Mouse (Mus musculus) embryo, embryonic 10.5 days (tissue): ENCODE measurements around the gene Odf4.
A peak's percentile ranks its signal among the peaks of the same experiment; 100 is the strongest.
"Not testable (repeated sequence)": the region's sequence is repeated elsewhere in the genome, so short reads cannot be mapped to it uniquely, and the experiment has no call there.

ENCODE experiments used
- DNase-seq: peaks from one replicate; pipeline ENCODE4 v3.0.0-alpha.2; 2015; ENCODE audit warnings: low spot score

The Odf4 gene

DNA sequence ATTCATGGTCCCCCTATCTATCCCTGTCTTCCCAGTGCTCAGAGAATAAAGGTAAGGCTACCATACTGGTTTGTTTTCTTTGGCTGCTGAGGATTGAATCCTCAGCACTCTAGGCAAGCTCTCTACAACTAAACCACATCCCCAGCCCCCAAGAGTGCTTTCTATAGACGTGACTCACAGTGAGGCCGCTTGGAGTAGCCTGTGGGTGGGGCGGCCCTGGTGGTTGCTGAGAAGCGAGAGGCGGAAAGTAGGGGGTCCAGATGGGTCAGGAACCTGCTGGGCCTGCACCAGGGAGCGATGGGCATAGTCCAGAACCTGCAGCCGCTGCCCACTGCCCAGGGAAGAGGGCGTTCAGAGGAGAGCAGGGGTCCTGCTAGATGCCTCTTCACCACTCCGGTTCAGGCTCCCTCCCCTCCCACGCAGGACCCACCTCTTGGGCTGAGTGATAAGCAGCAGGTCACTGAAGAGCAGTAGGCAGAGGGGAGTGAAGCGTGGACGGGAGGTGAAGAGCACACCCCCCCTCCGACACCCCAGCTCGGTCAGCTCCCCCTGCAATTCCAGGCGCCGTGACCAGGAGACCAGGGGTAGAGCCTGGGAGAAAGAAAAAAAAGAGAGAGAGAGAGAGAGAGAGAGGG lies 20.0 kb upstream of the Odf4 start:
- DNase-seq, result no peak

DNA sequence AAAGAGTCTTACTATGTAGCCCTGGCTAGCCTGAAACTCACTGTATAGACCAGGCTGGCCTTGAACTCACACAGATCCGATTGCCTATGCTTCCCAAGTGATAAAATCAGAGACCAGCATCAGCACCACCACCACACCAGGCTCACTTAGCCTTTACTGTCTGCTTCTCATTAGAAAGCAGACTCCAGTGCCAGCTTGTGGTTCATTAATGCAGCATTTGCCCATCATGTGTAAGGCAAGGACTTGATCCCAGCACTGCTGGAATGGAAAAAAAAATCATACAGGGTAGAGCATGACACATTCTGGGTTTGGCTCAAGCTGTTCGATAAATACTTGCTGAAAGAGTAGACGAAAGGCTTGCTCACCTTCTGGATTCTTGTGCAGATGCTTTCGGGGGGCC lies 19.1 kb upstream of the Odf4 start:
- DNase-seq, result no peak

- no peak for DNase-seq
Measured at GRCm38 (mm10) chr11:68945245-68945644, 18.4 kb upstream of the Odf4 start.

GRCm38 (mm10) chr11:68942731-68943130 lies 15.8 kb upstream of the Odf4 start:
- no peak for DNase-seq

GRCm38 (mm10) chr11:68940516-68940915 lies 13.6 kb upstream of the Odf4 start:
- DNase-seq, result no peak

- DNase-seq, result peak; percentile 96
Measured at GRCm38 (mm10) chr11:68939451-68940304, 12.8 kb upstream of the Odf4 start.

- not testable (repeated sequence) for DNase-seq
Measured at GRCm38 (mm10) chr11:68936951-68937350, 10.1 kb upstream of the Odf4 start.

DNA sequence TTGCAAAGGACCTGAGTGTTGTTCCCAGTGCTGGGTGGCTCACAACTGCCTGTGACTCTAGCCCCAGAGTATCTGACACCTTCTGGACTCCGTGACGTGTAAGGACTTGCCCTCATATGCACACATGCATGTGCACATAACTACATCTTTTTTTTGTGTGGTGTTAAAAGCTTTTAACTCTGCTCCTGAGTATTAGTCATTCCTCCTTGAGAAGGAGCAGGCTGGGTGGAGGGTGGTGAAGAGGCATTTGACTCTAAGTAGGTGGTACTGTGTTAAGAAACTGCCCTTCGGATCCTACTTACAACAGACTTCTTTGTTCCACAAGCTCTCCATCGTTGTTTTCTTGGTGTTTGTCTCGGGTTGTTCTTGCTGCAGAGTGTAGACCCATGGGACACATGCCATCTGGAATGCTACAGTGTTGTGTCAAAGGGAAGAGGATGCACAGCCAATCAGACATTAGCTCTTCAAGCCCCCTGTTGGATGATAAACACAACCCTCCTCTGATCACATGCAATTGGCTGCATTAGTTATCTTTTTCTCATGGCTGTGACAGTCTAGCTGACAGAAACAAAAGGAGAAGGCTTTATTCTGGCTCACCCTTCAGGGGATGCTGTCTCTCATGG lies 7.1 kb upstream of the Odf4 start:
- no peak for DNase-seq

GRCm38 (mm10) chr11:68929947-68930346 lies 3.1 kb upstream of the Odf4 start:
- no peak for DNase-seq

GRCm38 (mm10) chr11:68924749-68925148 lies 2.1 kb downstream of the Odf4 start:
- DNase-seq, result no peak

DNA sequence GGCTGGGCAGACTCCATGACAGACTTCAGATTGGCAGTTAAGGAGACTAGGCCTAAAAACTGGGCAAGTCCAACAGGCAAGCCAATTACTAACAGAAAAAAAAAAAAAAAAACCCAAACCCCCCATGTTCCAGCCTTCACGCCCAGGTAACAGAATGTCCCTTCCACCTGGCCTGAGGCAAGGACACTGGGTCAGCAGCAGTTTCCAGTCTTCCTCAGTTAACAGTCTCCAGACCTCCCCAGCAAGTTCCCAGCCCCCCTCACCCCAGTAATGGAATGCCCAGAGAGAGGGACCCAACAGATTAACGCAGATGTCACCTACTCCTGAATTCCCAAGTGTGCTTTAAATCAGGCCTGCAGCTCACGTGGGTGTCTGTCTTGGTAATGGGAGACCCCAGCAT lies 3.7 kb downstream of the Odf4 start:
- no peak for DNase-seq

GRCm38 (mm10) chr11:68914566-68914965 lies 12.3 kb downstream of the Odf4 start:
- no peak for DNase-seq

DNA sequence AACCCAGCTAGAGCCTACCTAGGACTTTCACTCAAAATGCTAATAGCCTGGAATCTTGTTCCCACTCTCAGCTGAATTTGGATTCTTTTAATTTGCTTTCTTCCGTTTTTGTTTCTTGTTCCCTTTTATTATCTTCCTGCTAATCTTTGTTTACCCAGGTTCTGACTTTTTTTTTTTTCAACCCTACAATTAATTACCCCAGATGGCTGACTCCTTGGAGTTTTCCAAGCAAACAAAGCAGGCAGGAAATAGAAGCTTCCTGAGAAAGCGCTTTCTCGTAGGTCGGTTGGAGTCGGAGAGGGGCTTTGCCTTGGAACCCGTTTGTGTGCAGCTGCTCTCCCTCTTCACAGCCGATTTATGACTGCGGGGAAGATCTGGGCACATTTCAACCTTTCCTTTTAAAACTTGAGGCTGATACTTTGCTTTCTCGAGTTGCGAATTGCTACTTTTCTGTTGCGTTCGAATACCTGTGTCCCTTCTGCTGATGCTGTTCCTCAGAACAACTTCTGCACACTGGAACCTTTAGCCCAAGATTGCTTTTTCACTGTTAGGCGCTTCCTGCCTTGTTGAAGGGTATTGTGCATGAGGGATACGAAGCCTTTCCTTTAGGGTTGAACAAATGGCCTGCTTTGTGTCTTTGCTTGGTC lies 15.2 kb downstream of the Odf4 start:
- peak; percentile 42 for DNase-seq

GRCm38 (mm10) chr11:68908846-68909503 lies 17.9 kb downstream of the Odf4 start:
- DNase-seq, result no peak

GRCm38 (mm10) chr11:68907251-68907650 lies 19.6 kb downstream of the Odf4 start:
- DNase-seq, result no peak

DNA sequence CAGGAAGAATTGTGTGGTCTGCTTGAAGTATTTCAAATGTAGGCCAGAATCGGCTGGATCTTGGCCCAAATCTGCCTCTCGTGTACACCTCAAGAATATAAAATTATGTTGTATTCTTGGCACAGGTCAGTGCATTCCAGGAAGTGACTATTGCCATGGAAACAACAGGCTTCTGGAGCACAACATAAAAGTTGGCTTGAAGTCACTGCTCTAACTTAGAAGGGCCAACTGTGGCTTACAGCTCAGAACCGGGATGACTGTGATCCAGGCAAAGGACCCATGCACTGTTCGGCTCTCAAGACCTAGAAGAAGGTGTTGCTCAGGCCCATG lies 20.5 kb downstream of the Odf4 start:
- no peak for DNase-seq

DNA sequence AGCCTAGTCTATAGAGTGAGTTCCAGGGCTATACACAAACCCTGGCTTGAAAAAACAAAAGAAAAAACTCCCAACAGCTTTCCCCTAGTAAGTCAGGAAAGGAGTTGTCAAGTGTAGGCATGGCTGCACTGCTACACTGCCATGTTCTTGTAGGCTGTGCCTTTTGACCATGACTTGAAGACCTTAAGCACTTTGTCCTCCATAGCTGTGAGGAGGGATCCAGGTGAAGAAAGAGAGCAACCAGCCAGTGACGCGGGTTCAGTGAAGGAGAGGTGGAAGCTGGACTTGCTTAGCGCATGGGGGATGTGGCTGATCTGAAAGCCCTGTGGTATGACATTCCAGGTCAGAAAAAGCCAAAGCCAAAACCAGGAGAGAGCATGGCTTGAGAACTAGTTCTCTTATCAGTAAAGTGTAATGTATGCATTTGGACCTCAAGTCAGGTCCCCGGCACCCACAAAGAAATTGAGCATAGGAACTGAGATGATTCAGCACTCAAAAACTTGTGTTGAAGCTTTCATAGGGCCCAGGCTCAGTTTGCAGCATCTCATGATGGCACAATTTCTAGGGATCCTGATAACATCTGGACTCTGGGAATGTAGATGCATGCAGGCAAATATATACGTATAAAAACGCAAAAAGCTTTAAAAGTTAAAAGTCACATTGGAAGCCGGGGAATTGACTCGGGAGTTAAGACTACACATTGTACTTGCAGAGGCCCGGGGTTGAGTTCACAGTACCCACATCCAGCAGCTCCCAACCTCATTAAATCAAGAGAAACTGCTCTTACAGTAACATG lies 21.0 kb downstream of the Odf4 start:
- no peak for DNase-seq

DNA sequence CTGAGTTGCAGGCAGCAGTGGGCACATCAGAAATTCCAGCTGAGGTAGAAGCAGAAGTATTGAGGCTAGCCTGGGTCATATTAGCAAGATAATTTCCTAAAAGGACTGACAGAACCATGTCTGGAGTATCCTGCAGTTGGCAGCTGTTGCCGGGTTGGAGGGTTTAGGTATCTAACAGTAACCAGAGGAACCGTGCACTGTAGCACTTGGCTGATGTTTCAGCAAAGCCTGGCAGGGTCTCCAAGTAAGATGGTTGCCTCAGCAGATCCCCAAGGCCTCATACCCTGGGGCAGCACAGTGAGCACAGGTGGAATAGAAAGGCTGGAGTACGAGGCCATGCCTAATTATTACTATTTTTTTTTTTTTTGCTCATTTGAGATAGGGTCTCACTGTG lies 21.7 kb downstream of the Odf4 start:
- DNase-seq, result no peak

- peak; percentile 91 for DNase-seq
Measured at GRCm38 (mm10) chr11:68904375-68905137, 22.3 kb downstream of the Odf4 start.

- DNase-seq, result no peak
Measured at GRCm38 (mm10) chr11:68903775-68904174, 23.1 kb downstream of the Odf4 start.

DNA sequence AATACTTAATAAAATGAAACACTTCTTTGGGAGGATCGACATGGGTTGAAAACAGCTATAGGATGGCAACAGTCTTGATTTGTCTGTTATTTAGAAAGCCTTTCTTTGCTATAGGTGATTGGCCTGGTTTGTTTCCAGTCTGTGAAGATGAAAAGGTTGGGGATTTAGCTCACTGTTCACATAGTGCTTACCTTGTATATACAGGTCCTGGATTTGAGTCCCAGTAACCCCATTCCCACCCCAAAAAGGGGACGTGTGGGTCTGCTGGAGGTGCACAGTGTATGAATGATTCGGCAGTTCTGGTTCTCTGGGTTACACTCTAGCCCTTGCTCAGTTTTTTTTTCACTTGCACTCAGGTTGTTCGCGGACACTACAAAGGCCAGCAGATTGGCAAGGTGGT lies 24.1 kb downstream of the Odf4 start:
- no peak for DNase-seq
